Mouse (Mus musculus) ES-Bruce4 (cell line): ENCODE measurements around the gene Zfp768. TPM values are rescaled to one million over a fixed set of nuclear protein-coding genes. Genes with fewer than 3 reads are reported as not detected.
A peak's percentile ranks its signal among the peaks of the same experiment; 100 is the strongest.
"Not testable (repeated sequence)": the region's sequence is repeated elsewhere in the genome, so short reads cannot be mapped to it uniquely, and the experiment has no call there.

ENCODE experiments used
- H3K27ac ChIP-seq: 2 replicates; pipeline ENCODE4 v1.5.1; 2012; ENCODE audit warnings: low read length, inconsistent platforms; ENCODE audit not compliant: insufficient read depth
- H3K27me3 ChIP-seq: 2 replicates; pipeline ENCODE4 v1.6.1; 2012; ENCODE audit warnings: mild to moderate bottlenecking, low read length, inconsistent platforms; ENCODE audit not compliant: control insufficient read depth, poor library complexity, insufficient read depth, severe bottlenecking
- H3K36me3 ChIP-seq: 2 replicates; pipeline ENCODE4 v1.6.1; 2012; ENCODE audit warnings: inconsistent platforms, mild to moderate bottlenecking, low read length, moderate library complexity; ENCODE audit not compliant: control insufficient read depth, poor library complexity, insufficient read depth, severe bottlenecking
- H3K4me1 ChIP-seq: one replicate; pipeline ENCODE4 v1.8.1; 2011; ENCODE audit warnings: low read length; ENCODE audit not compliant: control insufficient read depth, insufficient read depth
- H3K4me3 ChIP-seq: 2 replicates; pipeline ENCODE4 v1.5.1; 2011; ENCODE audit warnings: low read depth, mild to moderate bottlenecking, low read length
- H3K9ac ChIP-seq: 2 replicates; pipeline ENCODE4 v1.6.1; 2012; ENCODE audit warnings: low read depth, mild to moderate bottlenecking, inconsistent platforms; ENCODE audit not compliant: poor library complexity, severe bottlenecking
- H3K9me3 ChIP-seq: replicated peaks from 2 replicates; pipeline ENCODE4 v1.6.1; 2012; ENCODE audit warnings: mild to moderate bottlenecking, low read length, inconsistent platforms; ENCODE audit not compliant: control insufficient read depth, poor library complexity, insufficient read depth, severe bottlenecking
- CTCF ChIP-seq: IDR thresholded peaks from one replicate; pipeline ENCODE4 v1.8.1; 2011; ENCODE audit warnings: low read depth, low read length
- EP300 ChIP-seq: IDR thresholded peaks from 2 replicates; pipeline ENCODE4 v1.6.1; 2011; ENCODE audit warnings: low read depth, low read length; ENCODE audit not compliant: insufficient read depth
- POLR2A ChIP-seq: IDR thresholded peaks from one replicate; pipeline ENCODE4 v1.8.1; 2011; ENCODE audit warnings: low read length; ENCODE audit not compliant: insufficient read depth
- polyA plus RNA-seq: library from polyadenylated mRNA; stranded (reverse); fragments of >200 nt; gene quantifications from 2 replicates; pipeline ENCODE4 v1.2.4, GENCODE M21; 2011; ENCODE audit warnings: low read depth; ENCODE audit not compliant: missing spikeins, insufficient read depth, insufficient read length

The Zfp768 gene
- polyA plus RNA-seq, 1 experiment = 7.0 TPM

DNA sequence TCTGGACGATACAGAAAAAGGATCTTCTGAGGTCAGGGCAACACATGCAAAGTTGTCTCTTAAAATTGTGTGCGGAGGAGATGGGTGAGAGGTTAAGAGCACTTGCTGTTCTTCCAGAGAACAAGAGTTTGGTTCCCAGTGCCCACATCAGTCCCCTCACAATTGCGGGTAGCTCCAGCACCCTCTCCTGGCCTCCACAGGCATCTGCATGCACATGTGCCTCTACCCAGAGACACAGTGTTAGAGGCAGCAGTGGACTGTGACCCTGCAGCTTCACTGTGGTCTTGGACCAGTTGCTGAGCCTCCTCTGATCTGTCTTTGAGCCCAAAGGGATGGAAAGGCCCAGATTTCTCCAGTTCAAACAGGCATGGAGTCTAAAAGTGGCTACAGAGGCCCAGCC is 26.5 kb upstream of the Zfp768 start:
- not testable (repeated sequence) for H3K4me1 ChIP-seq, H3K36me3 ChIP-seq, H3K4me3 ChIP-seq, H3K27ac ChIP-seq, H3K9ac ChIP-seq, H3K9me3 ChIP-seq, H3K27me3 ChIP-seq
- TF ChIP-seq CTCF = peak; percentile 57

GRCm38 (mm10) chr7:127371213-127371612 is 25.8 kb upstream of the Zfp768 start:
- Histone ChIP-seq H3K27ac (no peak overlapping the region), H3K4me1 (no peaks in the 10 kb centered on the region), H3K4me3 (no peak overlapping the region), H3K27me3 (no peaks in the 10 kb centered on the region), H3K9ac (no peak overlapping the region), H3K9me3 (no peaks in the 10 kb centered on the region; the same call in 1 of the 2 replicates), H3K36me3 (no peaks in the 10 kb centered on the region)
- TF ChIP-seq POLR2A = no peak
- no peak for TF ChIP-seq CTCF
- TF ChIP-seq EP300 = no peak

GRCm38 (mm10) chr7:127366249-127366648 is 20.9 kb upstream of the Zfp768 start:
- Histone ChIP-seq H3K9ac (no peak overlapping the region), H3K4me1 (no peaks in the 10 kb centered on the region), H3K36me3 (no peaks in the 10 kb centered on the region), H3K4me3 (no peak overlapping the region), H3K9me3 (no peaks in the 10 kb centered on the region; the same call in 1 of the 2 replicates), H3K27ac (no peak overlapping the region), H3K27me3 (no peaks in the 10 kb centered on the region)
- TF ChIP-seq EP300 = no peak
- no peak for TF ChIP-seq CTCF
- TF ChIP-seq POLR2A = no peak

DNA sequence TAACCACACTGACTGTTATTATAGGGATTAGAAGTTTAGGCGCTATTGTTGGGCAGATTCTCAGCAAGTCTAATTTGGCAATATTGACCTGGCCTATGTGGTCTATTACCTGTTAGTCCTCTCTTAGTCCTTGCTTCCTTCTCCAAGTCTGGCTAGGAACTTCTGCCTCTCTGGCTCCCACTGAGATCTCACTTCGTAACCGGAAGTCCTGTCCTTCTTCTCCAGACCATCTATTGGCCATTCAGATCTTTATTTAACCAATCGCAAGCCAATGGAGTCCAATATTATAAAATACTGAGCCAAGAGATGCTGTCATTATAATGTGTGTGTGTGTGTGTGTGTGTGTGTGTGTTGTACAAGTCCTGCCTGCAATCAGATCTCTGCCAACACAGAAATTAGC is 18.8 kb upstream of the Zfp768 start:
- H3K27ac ChIP-seq = no peak overlapping the region
- TF ChIP-seq EP300 = no peak
- TF ChIP-seq CTCF = no peak
- TF ChIP-seq POLR2A = no peak
- no peaks in the 10 kb centered on the region for H3K4me1 ChIP-seq
- H3K27me3 ChIP-seq = no peaks in the 10 kb centered on the region
- no peak overlapping the region for H3K9ac ChIP-seq
- no peak overlapping the region for H3K4me3 ChIP-seq
- H3K9me3 ChIP-seq = no peaks in the 10 kb centered on the region; the same call in 1 of the 2 replicates
- no peaks in the 10 kb centered on the region for H3K36me3 ChIP-seq

GRCm38 (mm10) chr7:127363475-127363921 is 18.1 kb upstream of the Zfp768 start:
- Histone ChIP-seq H3K36me3 (no peaks in the 10 kb centered on the region), H3K27ac (no peak overlapping the region), H3K27me3 (no peaks in the 10 kb centered on the region), H3K4me1 (no peaks in the 10 kb centered on the region), H3K9me3 (no peaks in the 10 kb centered on the region; the same call in 1 of the 2 replicates), H3K4me3 (peak overlapping the region; percentile 48), H3K9ac (peak overlapping the region; percentile 17)
- no peak for TF ChIP-seq CTCF
- no peak for TF ChIP-seq POLR2A
- no peak for TF ChIP-seq EP300

GRCm38 (mm10) chr7:127362418-127362817 is 17.0 kb upstream of the Zfp768 start:
- not testable (repeated sequence) for H3K4me1 ChIP-seq, H3K4me3 ChIP-seq, H3K9me3 ChIP-seq, H3K27me3 ChIP-seq, H3K36me3 ChIP-seq, H3K27ac ChIP-seq, H3K9ac ChIP-seq
